18 mouse cellular contexts compared by ENCODE assay signal in the genomic region with DNA sequence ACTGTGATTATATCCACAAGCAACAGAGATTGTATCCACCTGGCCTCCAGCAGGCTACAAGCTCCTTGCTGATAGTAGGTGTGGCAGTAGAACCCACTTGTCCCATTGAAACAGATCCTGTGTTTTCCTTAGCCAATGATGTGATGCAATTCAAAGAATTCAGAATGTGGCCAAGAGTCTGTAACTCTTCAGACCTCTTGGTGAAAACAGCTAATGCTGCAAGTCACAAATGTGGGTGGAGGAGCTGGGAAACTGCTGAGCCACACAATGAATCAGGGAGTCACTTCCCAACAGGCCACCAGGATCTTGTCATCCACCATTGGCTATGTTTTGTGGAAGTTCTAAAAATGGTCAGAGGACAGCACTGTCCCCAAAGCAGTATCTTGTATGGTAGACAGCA.
DNase-seq lines count a peak whose midpoint lies in the region; ATAC-seq and TF ChIP-seq lines count a peak whose summit lies in the region.
"Had no signal": no experiment of that assay in that cellular context is flagged by ENCODE, and none has a peak within 500 bp of the region (broad histone marks: within the 10 kb centered on the region; RNA-seq: fewer than 3 reads in every experiment).

No protein-coding gene starts in this region.

- no peaks in the 10 kb centered on the region for H3K4me1 ChIP-seq in kidney, adult 2 months (ENCODE audit: control insufficient read depth, insufficient read depth, low read length)
- no peaks in the 10 kb centered on the region for H3K4me1 ChIP-seq in kidney, embryonic 15.5 days
- no peaks in the 10 kb centered on the region for H3K4me1 ChIP-seq in lung, embryonic 16.5 days (replicated peaks; ENCODE audit: control insufficient read depth, insufficient read depth, low read length)
- no peaks in the 10 kb centered on the region for H3K4me1 ChIP-seq in forebrain, embryonic 14.5 days (ENCODE audit: control insufficient read depth, insufficient read depth, low read length)
- H3K4me1 ChIP-seq: embryonic facial prominence, embryonic 13.5 days; forebrain, embryonic 12.5 days; heart, embryonic 15.5 days; hindbrain, embryonic 13.5 days; limb, embryonic 13.5 days; midbrain, embryonic 15.5 days had no signal

- no peaks in the 10 kb centered on the region for H3K9me3 ChIP-seq in kidney, embryonic 15.5 days (replicated peaks)
- no peaks in the 10 kb centered on the region for H3K9me3 ChIP-seq in lung, embryonic 16.5 days (ENCODE audit: control insufficient read depth, low read length)
- no peaks in the 10 kb centered on the region for H3K9me3 ChIP-seq in forebrain, embryonic 14.5 days (replicated peaks; ENCODE audit: control insufficient read depth, low read length)
- H3K9me3 ChIP-seq: embryonic facial prominence, embryonic 13.5 days; forebrain, embryonic 12.5 days; heart, embryonic 15.5 days; hindbrain, embryonic 13.5 days; limb, embryonic 13.5 days; midbrain, embryonic 15.5 days had no signal

- TF ChIP-seq CTCF in kidney, adult 2 months (conservative IDR thresholded peaks at IDR 0.05; ENCODE audit: insufficient read depth, insufficient read length, low read depth, low read length), result no peak

- ATAC-seq in kidney, embryonic 15.5 days (replicated peaks; ENCODE audit: low FRiP score), result no peak
- ATAC-seq in lung, embryonic 16.5 days (ENCODE audit: low read depth), result peak; percentile 57; the same call in 1 of the 2 replicates
- ATAC-seq in forebrain, embryonic 14.5 days, result no peak
- ATAC-seq: midbrain, embryonic 15.5 days had no signal

- TF ChIP-seq POLR2A in kidney, adult 2 months (IDR thresholded peaks at IDR 0.05; ENCODE audit: low read depth, low read length), result no peak
- no peak for TF ChIP-seq POLR2A in myocyte (IDR thresholded peaks at IDR 0.05; ENCODE audit: insufficient read length, low read depth)

- no peaks in the 10 kb centered on the region for H3K79me2 ChIP-seq in myocyte (ENCODE audit: control insufficient read depth, insufficient read depth)

- H3ac ChIP-seq in myocyte (ENCODE audit: control insufficient read depth, insufficient read length), result no peak overlapping the region

- no peak overlapping the region for H3K27ac ChIP-seq in kidney, adult 2 months (ENCODE audit: insufficient read depth, low read depth, low read length)
- no peak overlapping the region for H3K27ac ChIP-seq in kidney, embryonic 15.5 days
- H3K27ac ChIP-seq in lung, embryonic 16.5 days (ENCODE audit: low read length), result no peak overlapping the region
- H3K27ac ChIP-seq in forebrain, embryonic 14.5 days (ENCODE audit: low read depth, low read length), result no peak overlapping the region
- H3K27ac ChIP-seq: embryonic facial prominence, embryonic 13.5 days; forebrain, embryonic 12.5 days; heart, embryonic 15.5 days; hindbrain, embryonic 13.5 days; limb, embryonic 13.5 days; liver, embryonic 14.5 days; midbrain, embryonic 15.5 days had no signal

- no peak overlapping the region for H3K4me3 ChIP-seq in kidney, adult 2 months (ENCODE audit: insufficient read depth, low read depth, low read length)
- no peak overlapping the region for H3K4me3 ChIP-seq in kidney, embryonic 15.5 days (replicated peaks)
- no peak overlapping the region for H3K4me3 ChIP-seq in lung, embryonic 16.5 days (ENCODE audit: low read length)
- no peak overlapping the region for H3K4me3 ChIP-seq in myocyte
- no peak overlapping the region for H3K4me3 ChIP-seq in forebrain, embryonic 14.5 days (ENCODE audit: low read depth, low read length)
- H3K4me3 ChIP-seq: embryonic facial prominence, embryonic 13.5 days; forebrain, embryonic 12.5 days; heart, embryonic 15.5 days; hindbrain, embryonic 13.5 days; limb, embryonic 13.5 days; midbrain, embryonic 15.5 days had no signal

- peak; percentile 17 for DNase-seq in kidney, adult 2 months
- DNase-seq in adipocyte (ENCODE audit: low spot score), result peak; percentile 53
- no peak for DNase-seq in cerebellum, postnatal 14 days
- DNase-seq in thymus, adult 18-20 months, result no peak
- DNase-seq in forebrain, embryonic 14.5 days (ENCODE audit: low spot score), result no peak
- DNase-seq: adrenal gland, adult 2 months; kidney, postnatal 10 days; layer of hippocampus, adult 9-11 months had no signal

- no peaks in the 10 kb centered on the region for H3K36me3 ChIP-seq in kidney, adult 2 months (ENCODE audit: control insufficient read depth, insufficient read depth, low read length)
- H3K36me3 ChIP-seq in kidney, embryonic 15.5 days, result no peaks in the 10 kb centered on the region
- no peaks in the 10 kb centered on the region for H3K36me3 ChIP-seq in lung, embryonic 16.5 days (ENCODE audit: control insufficient read depth, insufficient read depth, low read length)
- no peaks in the 10 kb centered on the region for H3K36me3 ChIP-seq in myocyte (ENCODE audit: control insufficient read depth, insufficient read depth)
- H3K36me3 ChIP-seq in forebrain, embryonic 14.5 days (ENCODE audit: control insufficient read depth, insufficient read depth, low read length), result no peaks in the 10 kb centered on the region
- H3K36me3 ChIP-seq: embryonic facial prominence, embryonic 13.5 days; forebrain, embryonic 12.5 days; heart, embryonic 15.5 days; hindbrain, embryonic 13.5 days; limb, embryonic 13.5 days; midbrain, embryonic 15.5 days had no signal

- H3K4me2 ChIP-seq in kidney, embryonic 15.5 days, result no peak overlapping the region
- no peak overlapping the region for H3K4me2 ChIP-seq in lung, embryonic 16.5 days (ENCODE audit: low read depth, low read length)
- H3K4me2 ChIP-seq in myocyte (ENCODE audit: low read depth), result no peak overlapping the region
- no peak overlapping the region for H3K4me2 ChIP-seq in forebrain, embryonic 14.5 days (ENCODE audit: low read length)
- H3K4me2 ChIP-seq: embryonic facial prominence, embryonic 13.5 days; forebrain, embryonic 12.5 days; heart, embryonic 15.5 days; hindbrain, embryonic 13.5 days; limb, embryonic 13.5 days; midbrain, embryonic 15.5 days had no signal

- no peaks in the 10 kb centered on the region for H3K27me3 ChIP-seq in kidney, adult 2 months (replicated peaks; ENCODE audit: control insufficient read depth, insufficient read depth, low read length)
- no peaks in the 10 kb centered on the region for H3K27me3 ChIP-seq in kidney, embryonic 15.5 days
- H3K27me3 ChIP-seq in lung, embryonic 16.5 days (ENCODE audit: control insufficient read depth, insufficient read depth, low read depth, low read length), result no peaks in the 10 kb centered on the region
- no peaks in the 10 kb centered on the region for H3K27me3 ChIP-seq in myocyte (ENCODE audit: control insufficient read depth, insufficient read depth, insufficient read length)
- H3K27me3 ChIP-seq in forebrain, embryonic 14.5 days (replicated peaks; ENCODE audit: control insufficient read depth, insufficient read depth, low read length), result no peaks in the 10 kb centered on the region
- H3K27me3 ChIP-seq: embryonic facial prominence, embryonic 13.5 days; forebrain, embryonic 12.5 days; heart, embryonic 15.5 days; hindbrain, embryonic 13.5 days; limb, embryonic 13.5 days; midbrain, embryonic 15.5 days had no signal

- no peak overlapping the region for H3K9ac ChIP-seq in kidney, embryonic 15.5 days
- H3K9ac ChIP-seq in lung, embryonic 16.5 days (ENCODE audit: low read length), result no peak overlapping the region
- no peak overlapping the region for H3K9ac ChIP-seq in forebrain, embryonic 14.5 days (ENCODE audit: low read length)
- H3K9ac ChIP-seq: embryonic facial prominence, embryonic 13.5 days; forebrain, embryonic 12.5 days; heart, embryonic 15.5 days; hindbrain, embryonic 13.5 days; limb, embryonic 13.5 days; liver, embryonic 14.5 days; midbrain, embryonic 15.5 days had no signal

TF ChIP-seq in myocyte, 11 proteins besides CTCF, POLR2A, EP300 and RAD21:
- no peak for TF ChIP-seq USF1 (IDR thresholded peaks at IDR 0.05; ENCODE audit: low read depth)
- peak; percentile 83; the same call in 1 of the 2 replicates for TF ChIP-seq CEBPB (IDR thresholded peaks at IDR 0.05; ENCODE audit: insufficient read depth, poor library complexity, severe bottlenecking)

Comparison
In these comparisons a context has a peak if more than half of its experiments do, and no peak if none do; other contexts are left out.
1. DNase-seq: peak in kidney, adult 2 months (single experiment) and adipocyte (single experiment); none in cerebellum, postnatal 14 days (0 of 2), thymus, adult 18-20 months (0 of 2) and forebrain, embryonic 14.5 days (single experiment).